Mouse (Mus musculus) lung, postnatal 0 days (tissue): ENCODE data around the gene A930018P22Rik. TPM values are rescaled to one million over a fixed set of nuclear protein-coding genes. Genes with fewer than 3 reads are reported as not detected.
A peak's percentile ranks its signal among the peaks of the same experiment; 100 is the strongest.
"Not testable (repeated sequence)": the region's sequence is repeated elsewhere in the genome, so short reads cannot be mapped to it uniquely, and the experiment has no call there.

ENCODE experiments used
- ATAC-seq: fragments of 200-750 bp; cut with Nextera tagmentation; 2 replicates; pipeline ENCODE4 v1.8.0; 2017; ENCODE audit warnings: moderate library complexity
- DNase-seq: peaks from one replicate; pipeline ENCODE4 v3.0.0-alpha.2; 2016; ENCODE audit warnings: low spot score
- H3K27ac ChIP-seq: fragments of 300-500 bp; sonication (generic); 2 replicates; pipeline ENCODE4 v1.5.1; 2014; ENCODE audit warnings: antibody characterized with exemption, mild to moderate bottlenecking, low read length, mixed read lengths
- H3K27me3 ChIP-seq: fragments of 300-500 bp; sonication (generic); replicated peaks from 2 replicates; pipeline ENCODE4 v1.6.1; 2014; ENCODE audit warnings: low read length, mixed read lengths; ENCODE audit not compliant: insufficient read depth
- H3K36me3 ChIP-seq: fragments of 300-500 bp; sonication (generic); 2 replicates; pipeline ENCODE4 v1.6.1; 2014; ENCODE audit warnings: low read length, mixed read lengths; ENCODE audit not compliant: insufficient read depth
- H3K4me1 ChIP-seq: fragments of 300-500 bp; sonication (generic); 2 replicates; pipeline ENCODE4 v1.6.1; 2014; ENCODE audit warnings: antibody characterized with exemption, low read depth, low read length, mixed read lengths; ENCODE audit not compliant: insufficient read depth
- H3K4me2 ChIP-seq: fragments of 300-500 bp; sonication (generic); replicated peaks from 2 replicates; pipeline ENCODE4 v1.6.1; 2014; ENCODE audit warnings: low read depth, mild to moderate bottlenecking, low read length, moderate library complexity, mixed read lengths
- H3K4me3 ChIP-seq: fragments of 300-500 bp; sonication (generic); 2 replicates; pipeline ENCODE4 v1.5.1; 2014; ENCODE audit warnings: low read depth, low read length
- H3K9ac ChIP-seq: fragments of 300-500 bp; sonication (generic); replicated peaks from 2 replicates; pipeline ENCODE4 v1.6.1; 2014; ENCODE audit warnings: low read depth, mild to moderate bottlenecking
- H3K9me3 ChIP-seq: fragments of 300-500 bp; sonication (generic); 2 replicates; pipeline ENCODE4 v1.6.1; 2016; ENCODE audit warnings: low read length, mixed read lengths
- CTCF ChIP-seq: IDR thresholded peaks from 2 replicates; pipeline ENCODE4 v1.5.1; 2016; ENCODE audit warnings: antibody characterized with exemption, mild to moderate bottlenecking
- EP300 ChIP-seq: IDR thresholded peaks from 2 replicates; pipeline ENCODE4 v1.6.1; 2016; ENCODE audit warnings: antibody characterized with exemption, mild to moderate bottlenecking, control low read depth
- whole genome bisulfite sequencing: fragments of 180-500 bp; shearing (Covaris S2); extraction: QIAGEN DNeasy Blood & Tissue Kit; methylation state at CpG from one replicate; pipeline ENCODE4 v1.1.7; 2014; 5-methylcytosine and 5-hydroxymethylcytosine counted together
- polyA plus RNA-seq: library from polyadenylated mRNA; unstranded; fragments of >200 nt; fragmentation: Nextera tagmentation; extraction: Ambion mirVana; gene quantifications from 2 replicates; pipeline ENCODE4 v1.2.1, GENCODE M21; 2015

Gene A930018P22Rik
- polyA plus RNA-seq, 1 experiment from 2014 or later = 0.14 TPM

- H3K4me3 ChIP-seq = no peak overlapping the region
- no peaks in the 10 kb centered on the region for H3K4me1 ChIP-seq
- DNase-seq (no peak), ATAC-seq (no peak)
- no peaks in the 10 kb centered on the region for H3K9me3 ChIP-seq
- H3K27ac ChIP-seq = no peak overlapping the region
- TF ChIP-seq EP300 (no peak), CTCF (no peak)
- H3K27me3 ChIP-seq = no peaks in the 10 kb centered on the region
- no peak overlapping the region for H3K4me2 ChIP-seq
- no peak overlapping the region for H3K9ac ChIP-seq
- no peaks in the 10 kb centered on the region for H3K36me3 ChIP-seq
- WGBS = 66% methylated on average over 2 of the region's 2 CpGs
Observed at GRCm38 (mm10) chr2:104093305-104093704, 29.3 kb upstream of the A930018P22Rik start.

- no peak for TF ChIP-seq CTCF
- TF ChIP-seq EP300 = no peak
- no peaks in the 10 kb centered on the region for H3K9me3 ChIP-seq
- H3K4me2 ChIP-seq = peak within 1 kb of the TSS; percentile 56
- no peaks in the 10 kb centered on the region for H3K36me3 ChIP-seq
- no peak within 1 kb of the TSS; the same call in 1 of the 2 replicates for H3K9ac ChIP-seq
- H3K27me3 ChIP-seq = no peaks in the 10 kb centered on the region
- peak; percentile 88 for DNase-seq
- ATAC-seq = peak; percentile 94
- H3K4me1 ChIP-seq = no peaks in the 10 kb centered on the region
- H3K27ac ChIP-seq = peak within 1 kb of the TSS; percentile 52
- WGBS = 2% methylated on average over 15 of the region's 15 CpGs
- peak within 1 kb of the TSS; percentile 31 for H3K4me3 ChIP-seq
Observed at GRCm38 (mm10) chr2:104095741-104096213, 26.8 kb upstream of the A930018P22Rik start, which contains the start of gene Cd59a. TSS of gene Cd59a (plus strand) at chr2:104095801.

GRCm38 (mm10) chr2:104096256-104096655 lies 26.3 kb upstream of the A930018P22Rik start:
- ATAC-seq (no peak), DNase-seq (no peak)
- H3K4me3 ChIP-seq = peak overlapping the region; percentile 31
- no peaks in the 10 kb centered on the region for H3K9me3 ChIP-seq
- 39% methylated on average over 10 of the region's 10 CpGs for WGBS
- peak overlapping the region; percentile 52 for H3K27ac ChIP-seq
- no peak overlapping the region; the same call in 1 of the 2 replicates for H3K9ac ChIP-seq
- TF ChIP-seq EP300 (no peak), CTCF (no peak)
- peak overlapping the region; percentile 56 for H3K4me2 ChIP-seq
- H3K27me3 ChIP-seq = no peaks in the 10 kb centered on the region
- no peaks in the 10 kb centered on the region for H3K4me1 ChIP-seq
- H3K36me3 ChIP-seq = no peaks in the 10 kb centered on the region

- not testable (repeated sequence) for DNase-seq, H3K4me1 ChIP-seq, H3K4me3 ChIP-seq, H3K4me2 ChIP-seq, H3K9me3 ChIP-seq, ATAC-seq, H3K9ac ChIP-seq, H3K27me3 ChIP-seq, H3K27ac ChIP-seq, H3K36me3 ChIP-seq
- WGBS = 79% methylated on average over 1 of the region's 1 CpGs
Observed at GRCm38 (mm10) chr2:104096796-104097195, 25.8 kb upstream of the A930018P22Rik start.

- H3K36me3 ChIP-seq, H3K9ac ChIP-seq, H3K4me2 ChIP-seq, DNase-seq, H3K27ac ChIP-seq, ATAC-seq, H3K4me1 ChIP-seq, H3K27me3 ChIP-seq, H3K9me3 ChIP-seq, H3K4me3 ChIP-seq: not testable (repeated sequence)
- WGBS = 93% methylated on average over 4 of the region's 4 CpGs
Observed at GRCm38 (mm10) chr2:104097396-104097795, 25.2 kb upstream of the A930018P22Rik start.

- DNase-seq (no peak), ATAC-seq (peak; percentile 13; the same call in 1 of the 2 replicates)
- H3K9me3 ChIP-seq = no peaks in the 10 kb centered on the region
- H3K36me3 ChIP-seq = no peaks in the 10 kb centered on the region
- no peak overlapping the region for H3K9ac ChIP-seq
- no peak overlapping the region for H3K27ac ChIP-seq
- H3K4me1 ChIP-seq = no peaks in the 10 kb centered on the region
- H3K27me3 ChIP-seq = no peaks in the 10 kb centered on the region
- TF ChIP-seq EP300 (no peak), CTCF (no peak)
- no peak overlapping the region for H3K4me2 ChIP-seq
- no peak overlapping the region for H3K4me3 ChIP-seq
- 14% methylated on average over 3 of the region's 3 CpGs for WGBS
Observed at GRCm38 (mm10) chr2:104098529-104099230, 23.9 kb upstream of the A930018P22Rik start.
